Mouse (Mus musculus) kidney, postnatal 0 days (tissue): ENCODE results near the gene Gm20388. TPM values are rescaled to one million over a fixed set of nuclear protein-coding genes. Genes with fewer than 3 reads are reported as not detected.
A peak's percentile ranks its signal among the peaks of the same experiment; 100 is the strongest.

Experiments
- ATAC-seq: fragments of 200-750 bp; cut with Nextera tagmentation; replicated peaks from 2 replicates; pipeline ENCODE4 v1.8.0; 2017; ENCODE audit warnings: low read depth, moderate number of reproducible peaks, moderate TSS enrichment, moderate library complexity; ENCODE audit not compliant: low FRiP score
- DNase-seq: peaks from one replicate; pipeline ENCODE4 v3.0.0-alpha.2; 2016; ENCODE audit warnings: low spot score
- H3K27ac ChIP-seq: fragments of 300-500 bp; sonication (generic); 2 replicates; pipeline ENCODE4 v1.5.1; 2014; ENCODE audit warnings: mild to moderate bottlenecking
- H3K27me3 ChIP-seq: fragments of 300-500 bp; sonication (generic); 2 replicates; pipeline ENCODE4 v1.6.1; 2014; ENCODE audit warnings: low read length, mixed read lengths; ENCODE audit not compliant: insufficient read depth
- H3K36me3 ChIP-seq: fragments of 300-500 bp; sonication (generic); 2 replicates; pipeline ENCODE4 v1.6.1; 2014; ENCODE audit warnings: low read length, mixed read lengths; ENCODE audit not compliant: insufficient read depth
- H3K4me1 ChIP-seq: fragments of 300-500 bp; sonication (generic); replicated peaks from 2 replicates; pipeline ENCODE4 v1.6.1; 2014; ENCODE audit warnings: antibody characterized with exemption, low read length, mixed read lengths; ENCODE audit not compliant: insufficient read depth
- H3K4me2 ChIP-seq: fragments of 300-500 bp; sonication (generic); 2 replicates; pipeline ENCODE4 v1.6.1; 2014; ENCODE audit warnings: mild to moderate bottlenecking, low read length, moderate library complexity, mixed read lengths
- H3K4me3 ChIP-seq: fragments of 300-500 bp; sonication (generic); replicated peaks from 2 replicates; pipeline ENCODE4 v1.5.1; 2014; ENCODE audit warnings: low read depth, low read length
- H3K9ac ChIP-seq: fragments of 300-500 bp; sonication (generic); 2 replicates; pipeline ENCODE4 v1.6.1; 2014; ENCODE audit warnings: low read depth, low read length
- H3K9me3 ChIP-seq: fragments of 300-500 bp; sonication (generic); replicated peaks from 2 replicates; pipeline ENCODE4 v1.6.1; 2016; ENCODE audit warnings: low read length, inconsistent platforms, mixed read lengths
- CTCF ChIP-seq: IDR thresholded peaks from 2 replicates; pipeline ENCODE4 v1.5.1; 2016; ENCODE audit warnings: antibody characterized with exemption, low read depth, mild to moderate bottlenecking, moderate library complexity
- whole genome bisulfite sequencing: fragments of 180-500 bp; shearing (Covaris S2); extraction: QIAGEN DNeasy Blood & Tissue Kit; methylation state at CpG from one replicate; pipeline ENCODE4 v1.1.7; 2014; 5-methylcytosine and 5-hydroxymethylcytosine counted together
- polyA plus RNA-seq: library from polyadenylated mRNA; unstranded; fragments of >200 nt; fragmentation: Nextera tagmentation; extraction: Ambion mirVana; gene quantifications from 2 replicates; pipeline ENCODE4 v1.2.1, GENCODE M21; 2015

Gene Gm20388
- polyA plus RNA-seq, 1 experiment from 2014 or later, result not detected

GRCm38 (mm10) chr8:122459218-122459900, 2548.7 kb downstream of the Gm20388 start:
- 62% methylated on average over 6 of the region's 6 CpGs for whole genome bisulfite sequencing
- no peak overlapping the region for H3K4me2 ChIP-seq
- peaks cover 13% of the 10 kb centered on the region; the same call in 1 of the 2 replicates for H3K4me1 ChIP-seq
- no peak overlapping the region for H3K9ac ChIP-seq
- no peak overlapping the region for H3K27ac ChIP-seq
- DNase-seq (no peak), ATAC-seq (no peak)
- peak; percentile 63 for TF ChIP-seq CTCF
- H3K9me3 ChIP-seq, result no peaks in the 10 kb centered on the region
- no peaks in the 10 kb centered on the region for H3K36me3 ChIP-seq
- peaks cover 16% of the 10 kb centered on the region for H3K27me3 ChIP-seq
- no peak overlapping the region for H3K4me3 ChIP-seq

DNA sequence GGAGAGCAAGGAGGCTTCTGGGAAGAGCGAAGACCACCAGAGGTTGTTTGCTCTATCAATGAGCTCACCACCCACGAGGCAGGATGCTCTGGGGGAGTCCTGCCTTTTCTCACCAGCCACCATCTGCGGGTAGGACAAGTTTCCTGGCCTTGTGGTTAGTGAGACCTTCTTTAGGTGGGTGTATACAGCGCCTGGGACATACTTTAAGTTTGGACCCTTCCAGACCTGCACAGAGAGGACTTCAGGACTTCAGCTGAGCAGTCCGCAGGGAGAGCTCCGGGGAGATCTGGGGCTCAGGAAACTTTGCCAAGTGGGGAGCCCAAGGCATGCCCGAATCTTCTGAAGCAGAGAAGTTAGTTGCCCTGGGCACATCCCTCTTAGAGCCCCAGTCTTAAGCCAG, 2549.3 kb downstream of the Gm20388 start:
- H3K9me3 ChIP-seq, result no peaks in the 10 kb centered on the region
- DNase-seq, result no peak
- peak overlapping the region; percentile 27; the same call in 1 of the 2 replicates for H3K4me3 ChIP-seq
- no peak for TF ChIP-seq CTCF
- peaks cover 13% of the 10 kb centered on the region; the same call in 1 of the 2 replicates for H3K4me1 ChIP-seq
- ATAC-seq, result 0 out of 2 replicates have a peak, but pooled peaks have one; percentile 1
- WGBS, result 26% methylated on average over 7 of the region's 7 CpGs
- peak overlapping the region; percentile 66 for H3K4me2 ChIP-seq
- peaks cover 16% of the 10 kb centered on the region for H3K27me3 ChIP-seq
- no peak overlapping the region for H3K27ac ChIP-seq
- H3K9ac ChIP-seq, result peak overlapping the region; percentile 43; the same call in 1 of the 2 replicates
- no peaks in the 10 kb centered on the region for H3K36me3 ChIP-seq

GRCm38 (mm10) chr8:122460524-122461472, 2550.2 kb downstream of the Gm20388 start, which contains the start of gene Snai3:
Snai3 (minus strand) TSS chr8:122460733.
- peaks cover 13% of the 10 kb centered on the region; the same call in 1 of the 2 replicates for H3K4me1 ChIP-seq
- 2% methylated on average over 49 of the region's 56 CpGs for WGBS
- no peaks in the 10 kb centered on the region for H3K9me3 ChIP-seq
- peak within 1 kb of the TSS; percentile 66 for H3K4me2 ChIP-seq
- peaks cover 16% of the 10 kb centered on the region for H3K27me3 ChIP-seq
- DNase-seq (peak; percentile 54), ATAC-seq (peak; percentile 90)
- H3K9ac ChIP-seq, result peak within 1 kb of the TSS; percentile 43
- no peak within 1 kb of the TSS for H3K27ac ChIP-seq
- H3K4me3 ChIP-seq, result peak within 1 kb of the TSS; percentile 27
- no peaks in the 10 kb centered on the region for H3K36me3 ChIP-seq
- TF ChIP-seq CTCF, result no peak

GRCm38 (mm10) chr8:122461473-122462148, 2551.0 kb downstream of the Gm20388 start:
- no peak overlapping the region for H3K4me3 ChIP-seq
- H3K27me3 ChIP-seq, result peaks cover 16% of the 10 kb centered on the region
- H3K9ac ChIP-seq, result no peak overlapping the region
- H3K4me1 ChIP-seq, result peaks cover 13% of the 10 kb centered on the region; the same call in 1 of the 2 replicates
- DNase-seq, result no peak
- H3K4me2 ChIP-seq, result no peak overlapping the region
- WGBS, result 65% methylated on average over 11 of the region's 11 CpGs
- no peak for TF ChIP-seq CTCF
- H3K27ac ChIP-seq, result no peak overlapping the region
- ATAC-seq, result no peak
- H3K9me3 ChIP-seq, result no peaks in the 10 kb centered on the region
- peaks cover 3% of the 10 kb centered on the region; the same call in 1 of the 2 replicates for H3K36me3 ChIP-seq

DNA sequence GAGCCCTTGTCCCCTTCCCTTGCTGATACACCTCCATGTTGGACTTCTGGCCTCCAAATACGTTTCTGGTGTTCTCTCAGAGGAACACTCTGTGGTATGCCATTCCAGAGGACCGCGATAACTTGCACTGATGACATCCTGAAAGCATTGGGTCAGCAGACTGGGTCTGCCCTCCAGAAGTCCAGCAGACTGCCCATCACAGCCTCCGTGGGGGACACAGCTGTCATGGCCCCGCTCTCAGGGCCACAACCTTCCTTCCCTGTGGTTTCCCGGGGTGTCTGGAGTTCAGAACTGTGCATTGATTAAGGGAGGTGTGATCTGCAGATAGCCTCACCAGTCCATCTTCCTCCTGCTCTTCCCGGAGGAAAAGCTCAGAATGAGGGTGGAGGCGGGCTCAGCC, 2551.9 kb downstream of the Gm20388 start:
- H3K4me3 ChIP-seq, result no peak overlapping the region
- no peak overlapping the region for H3K4me2 ChIP-seq
- H3K27me3 ChIP-seq, result peaks cover 12% of the 10 kb centered on the region
- H3K36me3 ChIP-seq, result peaks cover 12% of the 10 kb centered on the region; the same call in 1 of the 2 replicates
- no peak overlapping the region for H3K27ac ChIP-seq
- no peaks in the 10 kb centered on the region for H3K9me3 ChIP-seq
- H3K4me1 ChIP-seq, result peaks cover 13% of the 10 kb centered on the region; the same call in 1 of the 2 replicates
- H3K9ac ChIP-seq, result 0 out of 2 replicates have a peak overlapping the region, but pooled peaks have one; percentile 9
- no peak for TF ChIP-seq CTCF
- ATAC-seq (no peak), DNase-seq (no peak)
- WGBS, result 68% methylated on average over 8 of the region's 8 CpGs
